Mouse (Mus musculus): Measurements from ENCODE around the gene Adipoq. TPM values are rescaled to one million over a fixed set of nuclear protein-coding genes. Genes with fewer than 3 reads are reported as not detected.
A peak's percentile ranks its signal among the peaks of the same experiment; 100 is the strongest.

Gene Adipoq
- polyA plus RNA-seq, 1 experiment from 2014 or later, result not detected

DNA sequence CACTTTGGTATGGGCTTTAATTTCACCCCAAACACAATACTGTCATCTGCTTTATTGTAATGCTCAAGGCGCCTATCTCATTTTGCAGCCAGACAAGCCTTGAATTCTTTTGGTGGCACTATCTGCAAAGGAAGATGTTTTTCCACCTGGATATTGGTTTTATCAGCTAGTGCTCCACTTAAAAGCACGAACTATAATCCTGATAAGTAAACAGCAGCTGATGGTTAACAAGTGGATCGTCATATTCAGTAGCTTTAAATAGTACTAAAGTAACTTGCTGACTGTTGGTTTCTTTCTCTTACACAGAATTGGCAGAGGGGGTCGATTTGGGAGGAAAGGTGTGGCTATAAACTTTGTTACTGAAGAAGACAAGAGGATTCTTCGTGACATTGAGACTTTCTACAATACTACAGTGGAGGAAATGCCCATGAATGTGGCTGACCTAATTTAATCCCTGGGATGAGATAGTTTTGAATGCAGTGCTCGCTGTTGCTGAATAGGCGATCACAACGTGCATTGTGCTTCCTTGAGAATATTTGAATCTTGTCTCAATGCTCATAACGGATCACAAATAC lies 33.4 kb upstream of the Adipoq start:
- Histone ChIP-seq H3K4me2 (replicated peaks; ENCODE audit: low read depth) (no peak overlapping the region), H3K27me3 (ENCODE audit: control insufficient read depth, insufficient read depth, low read length) (no peaks in the 10 kb centered on the region), H3K36me3 (ENCODE audit: control insufficient read depth, insufficient read depth, low read length) (peaks cover 16% of the 10 kb centered on the region), H3K4me3 (ENCODE audit: low read depth, low read length) (no peak overlapping the region), H3K9ac (ENCODE audit: low read length) (no peak overlapping the region), H3K27ac (replicated peaks) (no peak overlapping the region), H3K4me1 (replicated peaks; ENCODE audit: control insufficient read depth, insufficient read depth) (no peaks in the 10 kb centered on the region), H3K9me3 (ENCODE audit: control insufficient read depth, low read length) (no peaks in the 10 kb centered on the region)
- WGBS, result 37% methylated on average over 9 of the region's 9 CpGs
- no peak for ATAC-seq (ENCODE audit: low FRiP score, low TSS enrichment)
- no peak for DNase-seq (ENCODE audit: low spot score)
- TF ChIP-seq CTCF (IDR thresholded peaks at IDR 0.05; ENCODE audit: low read depth) (no peak), EP300 (optimal IDR thresholded peaks at IDR 0.05) (no peak)

DNA sequence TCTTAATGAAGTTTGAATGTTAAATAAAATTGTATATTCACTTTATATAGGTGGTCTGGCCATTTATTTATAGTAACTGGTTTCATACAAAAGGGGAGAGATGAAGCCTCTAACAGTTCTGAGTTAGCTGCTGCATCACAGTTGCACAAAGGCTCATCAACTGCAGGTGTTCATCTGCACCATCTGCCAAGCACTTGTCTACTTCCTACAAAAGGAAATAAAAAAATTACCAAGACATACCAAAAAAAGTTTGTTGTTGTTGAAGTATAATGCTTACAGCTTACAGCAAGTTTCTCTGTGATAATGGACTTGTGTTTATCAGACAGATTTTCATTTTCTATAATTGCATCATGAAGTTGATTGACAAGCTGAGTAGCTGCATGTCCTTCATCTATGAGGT lies 32.4 kb upstream of the Adipoq start:
- no peaks in the 10 kb centered on the region for H3K27me3 ChIP-seq (ENCODE audit: control insufficient read depth, insufficient read depth, low read length)
- no peak overlapping the region for H3K4me3 ChIP-seq (ENCODE audit: low read depth, low read length)
- no peak overlapping the region for H3K4me2 ChIP-seq (replicated peaks; ENCODE audit: low read depth)
- no peak overlapping the region for H3K27ac ChIP-seq (replicated peaks)
- TF ChIP-seq CTCF (IDR thresholded peaks at IDR 0.05; ENCODE audit: low read depth) (no peak), EP300 (optimal IDR thresholded peaks at IDR 0.05) (no peak)
- peaks cover 17% of the 10 kb centered on the region for H3K36me3 ChIP-seq (ENCODE audit: control insufficient read depth, insufficient read depth, low read length)
- H3K9ac ChIP-seq (ENCODE audit: low read length), result no peak overlapping the region
- no peaks in the 10 kb centered on the region for H3K9me3 ChIP-seq (ENCODE audit: control insufficient read depth, low read length)
- H3K4me1 ChIP-seq (replicated peaks; ENCODE audit: control insufficient read depth, insufficient read depth), result no peaks in the 10 kb centered on the region
- DNase-seq (ENCODE audit: low spot score), result no peak
- no peak for ATAC-seq (ENCODE audit: low FRiP score, low TSS enrichment)

DNA sequence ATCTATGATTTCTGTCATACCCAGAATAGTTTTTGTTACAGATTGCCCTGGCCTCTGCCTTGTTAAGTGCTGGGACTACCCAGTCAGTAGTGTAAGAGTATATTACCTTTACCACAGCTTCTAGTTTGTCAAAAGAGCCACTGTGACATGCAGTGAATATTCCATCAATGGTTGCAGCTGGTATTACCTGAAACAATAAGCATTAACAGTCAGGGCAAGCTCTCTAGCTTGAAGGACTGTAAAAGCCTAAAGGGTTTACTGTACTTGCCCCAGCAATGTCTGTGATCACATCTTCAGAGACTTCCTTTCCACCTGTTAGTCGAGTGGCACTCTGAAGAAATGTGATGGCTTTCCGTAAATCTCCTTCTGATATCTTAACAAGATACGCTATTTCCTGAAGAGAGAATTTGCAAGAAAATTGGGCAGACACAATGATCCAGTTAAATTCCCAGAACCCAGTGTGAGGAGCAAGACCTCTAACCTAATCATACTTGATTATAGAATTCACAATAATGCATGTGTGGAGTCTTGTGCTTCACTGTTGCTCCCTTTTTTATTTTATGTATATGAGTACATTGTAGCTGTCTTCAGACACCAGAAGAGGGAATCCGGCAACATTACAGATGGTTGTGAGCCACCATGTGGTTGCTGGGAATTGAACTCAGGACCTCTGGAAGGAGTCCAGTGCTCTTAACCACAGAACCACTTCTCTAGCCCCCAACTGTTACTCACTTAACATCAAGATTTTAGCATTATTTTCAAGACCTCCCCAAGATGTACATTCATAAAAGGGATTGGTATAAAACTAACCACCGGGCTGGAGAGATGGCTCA lies 31.8 kb upstream of the Adipoq start:
- WGBS, result 54% methylated on average over 5 of the region's 5 CpGs
- Histone ChIP-seq H3K4me2 (replicated peaks; ENCODE audit: low read depth) (no peak overlapping the region), H3K36me3 (ENCODE audit: control insufficient read depth, insufficient read depth, low read length) (peaks cover 17% of the 10 kb centered on the region), H3K27me3 (ENCODE audit: control insufficient read depth, insufficient read depth, low read length) (no peaks in the 10 kb centered on the region), H3K9me3 (ENCODE audit: control insufficient read depth, low read length) (no peaks in the 10 kb centered on the region), H3K27ac (replicated peaks) (no peak overlapping the region), H3K4me3 (ENCODE audit: low read depth, low read length) (no peak overlapping the region), H3K9ac (ENCODE audit: low read length) (no peak overlapping the region), H3K4me1 (replicated peaks; ENCODE audit: control insufficient read depth, insufficient read depth) (no peaks in the 10 kb centered on the region)
- TF ChIP-seq EP300 (optimal IDR thresholded peaks at IDR 0.05) (no peak), CTCF (IDR thresholded peaks at IDR 0.05; ENCODE audit: low read depth) (no peak)
- DNase-seq (ENCODE audit: low spot score) (no peak), ATAC-seq (ENCODE audit: low FRiP score, low TSS enrichment) (peak; percentile 52; the same call in 1 of the 2 replicates)

DNA sequence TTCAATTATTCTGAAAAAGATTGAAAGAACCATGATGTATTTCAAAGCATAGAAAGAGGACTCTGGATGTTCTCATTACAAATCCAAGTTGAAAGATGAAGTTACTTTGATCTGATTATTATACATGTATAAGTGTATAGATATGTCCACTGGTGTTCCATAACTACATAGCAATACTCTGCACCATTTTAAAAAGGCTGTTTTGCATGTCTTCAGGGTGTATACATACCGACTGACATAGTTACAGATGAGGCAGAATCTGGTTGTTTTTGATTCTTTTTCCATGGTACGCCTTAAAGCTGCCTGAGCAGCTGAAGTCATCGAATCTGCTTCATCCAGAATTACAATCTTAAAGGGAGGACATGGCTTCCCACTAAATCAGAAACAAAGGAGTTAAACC lies 30.9 kb upstream of the Adipoq start:
- H3K36me3 ChIP-seq (ENCODE audit: control insufficient read depth, insufficient read depth, low read length), result peaks cover 17% of the 10 kb centered on the region
- no peak for ATAC-seq (ENCODE audit: low FRiP score, low TSS enrichment)
- no peaks in the 10 kb centered on the region for H3K27me3 ChIP-seq (ENCODE audit: control insufficient read depth, insufficient read depth, low read length)
- WGBS, result 66% methylated on average over 3 of the region's 3 CpGs
- H3K4me1 ChIP-seq (replicated peaks; ENCODE audit: control insufficient read depth, insufficient read depth), result no peaks in the 10 kb centered on the region
- no peak overlapping the region for H3K4me3 ChIP-seq (ENCODE audit: low read depth, low read length)
- no peak overlapping the region for H3K9ac ChIP-seq (ENCODE audit: low read length)
- DNase-seq (ENCODE audit: low spot score), result no peak
- TF ChIP-seq EP300 (optimal IDR thresholded peaks at IDR 0.05), result no peak
- H3K4me2 ChIP-seq (replicated peaks; ENCODE audit: low read depth), result no peak overlapping the region
- H3K9me3 ChIP-seq (ENCODE audit: control insufficient read depth, low read length), result no peaks in the 10 kb centered on the region
- no peak overlapping the region for H3K27ac ChIP-seq (replicated peaks)

DNA sequence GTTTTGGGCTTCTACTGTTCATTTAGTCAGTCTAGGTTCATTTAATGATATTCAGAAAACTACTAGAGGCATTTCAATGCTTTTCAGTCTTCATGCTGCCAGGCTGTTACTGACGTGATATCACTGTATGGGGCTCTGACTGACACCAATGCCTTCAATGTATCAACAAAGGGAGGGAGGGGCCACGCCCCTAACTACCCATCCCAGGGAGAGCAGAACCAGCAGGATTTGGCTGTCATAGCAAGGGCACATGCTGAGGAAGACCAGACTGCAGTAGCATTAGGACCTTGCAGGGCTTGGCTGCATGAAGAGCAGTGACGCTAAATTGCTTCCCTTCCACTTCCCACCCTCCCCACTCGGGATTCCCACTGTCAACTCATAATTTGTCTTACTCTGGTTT lies 29.2 kb upstream of the Adipoq start:
- no peak for ATAC-seq (ENCODE audit: low FRiP score, low TSS enrichment)
- no peak overlapping the region for H3K4me2 ChIP-seq (replicated peaks; ENCODE audit: low read depth)
- no peak for DNase-seq (ENCODE audit: low spot score)
- 49% methylated on average over 4 of the region's 4 CpGs for WGBS
- H3K9me3 ChIP-seq (ENCODE audit: control insufficient read depth, low read length), result no peaks in the 10 kb centered on the region
- no peak overlapping the region for H3K4me3 ChIP-seq (ENCODE audit: low read depth, low read length)
- H3K9ac ChIP-seq (ENCODE audit: low read length), result no peak overlapping the region
- TF ChIP-seq CTCF (IDR thresholded peaks at IDR 0.05; ENCODE audit: low read depth) (no peak), EP300 (optimal IDR thresholded peaks at IDR 0.05) (no peak)
- H3K27me3 ChIP-seq (ENCODE audit: control insufficient read depth, insufficient read depth, low read length), result no peaks in the 10 kb centered on the region
- no peak overlapping the region for H3K27ac ChIP-seq (replicated peaks)
- no peaks in the 10 kb centered on the region for H3K4me1 ChIP-seq (replicated peaks; ENCODE audit: control insufficient read depth, insufficient read depth)
- peaks cover 11% of the 10 kb centered on the region for H3K36me3 ChIP-seq (ENCODE audit: control insufficient read depth, insufficient read depth, low read length)

DNA sequence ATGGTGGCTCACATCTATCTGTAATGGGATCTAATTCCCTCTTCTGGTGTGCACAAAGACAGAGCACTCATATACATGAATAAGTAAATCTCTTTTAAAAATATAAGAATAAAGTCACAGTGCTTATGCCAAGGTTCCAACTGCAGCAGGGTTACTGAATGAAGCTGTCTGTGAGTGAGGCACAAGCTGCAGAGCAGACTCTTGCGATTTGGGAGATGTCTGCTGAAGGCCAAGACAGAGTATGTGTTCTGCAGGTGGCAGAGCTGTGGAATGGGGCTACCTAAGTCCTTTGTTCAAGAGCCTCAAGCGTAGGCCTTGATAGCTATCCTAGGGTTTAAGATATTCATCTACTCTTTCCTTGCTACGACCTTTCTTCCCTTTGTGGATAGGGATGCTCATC lies 23.9 kb upstream of the Adipoq start:
- ATAC-seq (ENCODE audit: low FRiP score, low TSS enrichment) (no peak), DNase-seq (ENCODE audit: low spot score) (no peak)
- no peak overlapping the region for H3K27ac ChIP-seq (replicated peaks)
- H3K4me2 ChIP-seq (replicated peaks; ENCODE audit: low read depth), result no peak overlapping the region
- no peaks in the 10 kb centered on the region for H3K27me3 ChIP-seq (ENCODE audit: control insufficient read depth, insufficient read depth, low read length)
- no peak for TF ChIP-seq CTCF (IDR thresholded peaks at IDR 0.05; ENCODE audit: low read depth)
- TF ChIP-seq EP300 (optimal IDR thresholded peaks at IDR 0.05), result no peak
- WGBS, result 94% methylated on average over 3 of the region's 3 CpGs
- H3K4me1 ChIP-seq (replicated peaks; ENCODE audit: control insufficient read depth, insufficient read depth), result no peaks in the 10 kb centered on the region
- 0 out of 2 replicates have a peak, but pooled peaks cover 8% of the 10 kb centered on the region for H3K36me3 ChIP-seq (ENCODE audit: control insufficient read depth, insufficient read depth, low read length)
- H3K9ac ChIP-seq (ENCODE audit: low read length), result no peak overlapping the region
- no peaks in the 10 kb centered on the region for H3K9me3 ChIP-seq (ENCODE audit: control insufficient read depth, low read length)
- no peak overlapping the region for H3K4me3 ChIP-seq (ENCODE audit: low read depth, low read length)
